Mouse (Mus musculus) hindbrain, postnatal 0 days (tissue): ENCODE data around the gene L3mbtl1. TPM values are rescaled to one million over a fixed set of nuclear protein-coding genes. Genes with fewer than 3 reads are reported as not detected.
A peak's percentile ranks its signal among the peaks of the same experiment; 100 is the strongest.
"Not testable (repeated sequence)": the region's sequence is repeated elsewhere in the genome, so short reads cannot be mapped to it uniquely, and the experiment has no call there.

Source experiments
- ATAC-seq: fragments of 200-750 bp; cut with Nextera tagmentation; 2 replicates; pipeline ENCODE4 v1.8.0; 2017; ENCODE audit warnings: mild to moderate bottlenecking, moderate TSS enrichment, moderate library complexity
- DNase-seq: peaks from one replicate; pipeline ENCODE4 v3.0.0-alpha.2; 2015; ENCODE audit warnings: low spot score
- H3K27ac ChIP-seq: fragments of 300-500 bp; sonication (generic); 2 replicates; pipeline ENCODE4 v1.5.1; 2014; ENCODE audit warnings: mild to moderate bottlenecking
- H3K27me3 ChIP-seq: fragments of 300-500 bp; sonication (generic); 2 replicates; pipeline ENCODE4 v1.6.1; 2014; ENCODE audit warnings: low read length, mixed read lengths; ENCODE audit not compliant: insufficient read depth
- H3K36me3 ChIP-seq: fragments of 300-500 bp; sonication (generic); 2 replicates; pipeline ENCODE4 v1.6.1; 2014; ENCODE audit warnings: low read length, mixed read lengths; ENCODE audit not compliant: insufficient read depth
- H3K4me1 ChIP-seq: fragments of 300-500 bp; sonication (generic); 2 replicates; pipeline ENCODE4 v1.6.1; 2014; ENCODE audit warnings: antibody characterized with exemption, low read length, mixed read lengths; ENCODE audit not compliant: insufficient read depth
- H3K4me2 ChIP-seq: fragments of 300-500 bp; sonication (generic); 2 replicates; pipeline ENCODE4 v1.6.1; 2014; ENCODE audit warnings: low read depth, mild to moderate bottlenecking, low read length, moderate library complexity, mixed read lengths
- H3K4me3 ChIP-seq: fragments of 300-500 bp; sonication (generic); 2 replicates; pipeline ENCODE4 v1.5.1; 2014; ENCODE audit warnings: low read length
- H3K9ac ChIP-seq: fragments of 300-500 bp; sonication (generic); replicated peaks from 2 replicates; pipeline ENCODE4 v1.6.1; 2014; ENCODE audit warnings: mild to moderate bottlenecking, low read length, moderate library complexity, mixed read lengths
- H3K9me3 ChIP-seq: fragments of 300-500 bp; sonication (generic); 2 replicates; pipeline ENCODE4 v1.6.1; 2016; ENCODE audit warnings: low read length, mixed read lengths
- CTCF ChIP-seq: IDR thresholded peaks from 2 replicates; pipeline ENCODE4 v1.5.1; 2016; ENCODE audit warnings: antibody characterized with exemption, control low read depth, low read depth
- WGBS: fragments of 180-500 bp; shearing (Covaris S2); extraction: QIAGEN DNeasy Blood & Tissue Kit; methylation state at CpG from one replicate; pipeline ENCODE4 v1.1.7; 2014; 5-methylcytosine and 5-hydroxymethylcytosine counted together
- polyA plus RNA-seq: library from polyadenylated mRNA; unstranded; fragments of >200 nt; fragmentation: Nextera tagmentation; extraction: Ambion mirVana; gene quantifications from 2 replicates; pipeline ENCODE4 v1.2.1, GENCODE M21; 2015
- total RNA-seq: library from RNA; depleted of rRNA; stranded (reverse); fragments of >200 nt; gene quantifications from 2 replicates; pipeline ENCODE4 v1.2.3, GENCODE M21; 2014; rRNA removed

L3mbtl1 gene
- total RNA-seq (10.9 and 38.4 TPM in 2 replicates), polyA plus RNA-seq (7.5 and 8.1 TPM in 2 replicates)

DNA sequence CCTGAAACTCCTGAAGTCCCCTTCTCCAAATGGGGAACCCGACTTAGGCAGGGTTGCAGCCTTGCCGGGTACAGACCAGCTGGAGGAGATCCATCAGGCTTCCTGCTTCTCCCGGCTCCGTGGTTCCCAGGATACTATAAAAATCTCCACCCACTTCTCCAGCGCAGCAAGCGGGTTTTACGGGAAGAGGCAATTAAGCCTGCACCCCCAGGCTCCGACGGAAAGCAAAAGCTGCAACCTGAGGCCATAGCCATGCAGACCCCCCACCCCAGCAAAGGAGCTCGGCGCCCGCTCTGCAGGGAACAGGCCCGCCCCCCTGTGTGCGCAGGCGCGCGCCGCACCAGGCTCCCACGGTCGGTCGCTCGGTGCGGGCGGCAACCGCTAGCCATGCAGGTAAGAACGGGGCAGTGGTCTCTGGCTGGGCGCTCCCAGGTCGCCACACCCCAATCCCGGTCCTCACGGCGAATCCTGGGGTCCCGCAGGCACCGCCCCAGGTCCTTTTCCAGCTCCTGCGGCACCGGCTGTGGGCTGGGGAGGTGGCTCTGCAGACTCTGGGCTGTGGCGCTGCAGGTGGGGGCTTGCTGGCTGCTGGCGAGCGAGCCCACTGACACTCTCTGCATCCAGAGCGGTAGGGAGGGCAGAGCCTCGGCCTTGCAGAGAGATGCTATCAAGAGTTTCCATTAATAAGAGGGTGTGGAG lies at the start of gene L3mbtl1:
Gene L3mbtl1, plus strand, starts transcription at position 325 of the 699 bp plus-strand sequence.
- no peak for TF ChIP-seq CTCF
- Histone ChIP-seq H3K4me1 (no peaks in the 10 kb centered on the region), H3K9me3 (no peaks in the 10 kb centered on the region), H3K27me3 (no peaks in the 10 kb centered on the region), H3K9ac (peak within 1 kb of the TSS; percentile 64), H3K4me3 (peak within 1 kb of the TSS; percentile 66), H3K4me2 (peak within 1 kb of the TSS; percentile 98), H3K36me3 (peaks cover 24% of the 10 kb centered on the region; the same call in 1 of the 2 replicates), H3K27ac (peak within 1 kb of the TSS; percentile 80)
- ATAC-seq (peak; percentile 77), DNase-seq (peak; percentile 69)
- 0% methylated on average over 40 of the region's 40 CpGs for WGBS

DNA sequence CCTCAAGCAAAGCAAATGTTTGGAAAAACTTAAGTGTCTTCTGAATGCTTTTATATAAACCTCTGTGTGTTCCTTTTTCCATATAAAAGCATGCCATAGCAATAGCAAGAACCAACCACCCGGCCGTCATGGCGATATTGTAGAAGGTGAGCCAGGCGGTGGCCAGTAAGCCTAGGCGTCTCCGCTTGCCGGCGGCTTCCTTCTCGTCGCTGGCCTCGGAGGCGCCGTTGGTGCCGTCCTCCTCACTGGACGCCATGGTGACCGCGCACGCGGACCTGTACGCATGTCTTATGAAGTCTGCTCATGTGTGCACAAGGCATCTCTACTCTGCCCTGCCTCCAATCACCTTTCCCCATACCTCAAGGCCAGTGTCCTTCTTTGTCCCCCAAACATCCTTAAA lies 44.0 kb upstream of the L3mbtl1 start:
- H3K9me3 ChIP-seq, H3K9ac ChIP-seq, H3K4me2 ChIP-seq, H3K4me3 ChIP-seq, H3K36me3 ChIP-seq, H3K27ac ChIP-seq, H3K27me3 ChIP-seq, H3K4me1 ChIP-seq, DNase-seq: not testable (repeated sequence)
- 88% methylated on average over 15 of the region's 20 CpGs for WGBS
- ATAC-seq, result 0 out of 2 replicates have a peak, but pooled peaks have one; percentile 35

DNA sequence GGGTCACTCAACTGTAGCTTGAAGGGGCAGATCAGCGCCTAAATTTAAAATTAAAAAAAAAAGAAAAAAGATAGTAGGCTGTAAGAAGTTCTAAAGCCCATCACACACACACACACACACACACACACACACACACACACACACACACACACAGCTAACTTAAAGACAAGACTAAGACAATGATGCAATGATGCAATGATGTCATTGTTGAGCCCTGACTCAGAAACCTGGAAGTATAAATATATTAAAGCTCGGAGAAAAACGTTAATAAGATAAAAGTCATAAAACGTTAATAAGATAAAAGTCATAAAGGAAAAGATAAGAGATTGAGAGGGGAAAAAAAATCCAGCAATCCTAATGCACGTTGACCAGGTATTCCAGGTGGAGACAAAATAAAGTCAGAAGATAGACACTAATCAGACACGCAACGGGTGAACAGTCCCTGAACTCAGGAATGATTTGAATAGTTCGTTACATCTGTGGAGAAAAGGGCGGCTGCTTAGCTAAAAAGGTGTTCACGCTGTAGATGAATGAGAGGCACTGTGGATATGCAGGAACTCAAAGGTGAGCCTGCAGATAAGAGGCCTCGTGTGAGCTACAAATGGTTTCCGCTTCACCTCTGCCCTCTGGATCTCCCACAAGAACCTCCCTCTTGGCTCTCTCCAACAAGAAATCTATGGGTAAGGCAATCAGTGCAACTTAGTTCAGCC lies 43.2 kb upstream of the L3mbtl1 start:
- Histone ChIP-seq H3K27ac (no peak overlapping the region), H3K36me3 (no peaks in the 10 kb centered on the region), H3K9me3 (no peaks in the 10 kb centered on the region), H3K4me3 (no peak overlapping the region), H3K9ac (no peak overlapping the region), H3K4me2 (no peak overlapping the region), H3K27me3 (0 out of 2 replicates have a peak, but pooled peaks cover 3% of the 10 kb centered on the region), H3K4me1 (no peaks in the 10 kb centered on the region)
- no peak for TF ChIP-seq CTCF
- 63% methylated on average over 12 of the region's 12 CpGs for WGBS
- ATAC-seq, result no peak
- no peak for DNase-seq

DNA sequence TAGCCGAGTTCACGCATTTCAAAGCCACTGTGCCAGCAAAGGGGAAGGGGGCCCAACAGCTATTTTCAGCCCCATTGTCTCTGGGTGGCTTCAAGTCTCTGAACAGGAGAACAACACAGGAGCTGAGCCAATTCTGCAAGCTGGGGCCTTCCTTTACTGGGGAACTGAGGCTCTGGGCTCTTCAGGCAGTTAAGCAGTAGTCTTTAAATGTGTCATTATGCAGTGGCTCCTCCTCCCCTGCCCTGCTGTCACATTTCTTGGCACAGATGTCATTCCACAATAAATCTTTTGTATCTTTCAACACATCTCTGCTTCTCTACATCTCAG lies 42.7 kb upstream of the L3mbtl1 start:
- Histone ChIP-seq H3K9me3 (no peaks in the 10 kb centered on the region), H3K4me3 (no peak overlapping the region), H3K27me3 (0 out of 2 replicates have a peak, but pooled peaks cover 3% of the 10 kb centered on the region), H3K9ac (no peak overlapping the region), H3K4me2 (no peak overlapping the region), H3K4me1 (no peaks in the 10 kb centered on the region), H3K36me3 (no peaks in the 10 kb centered on the region), H3K27ac (no peak overlapping the region)
- ATAC-seq (no peak), DNase-seq (peak; percentile 16)
- 27% methylated on average over 2 of the region's 2 CpGs for WGBS
- TF ChIP-seq CTCF, result no peak

DNA sequence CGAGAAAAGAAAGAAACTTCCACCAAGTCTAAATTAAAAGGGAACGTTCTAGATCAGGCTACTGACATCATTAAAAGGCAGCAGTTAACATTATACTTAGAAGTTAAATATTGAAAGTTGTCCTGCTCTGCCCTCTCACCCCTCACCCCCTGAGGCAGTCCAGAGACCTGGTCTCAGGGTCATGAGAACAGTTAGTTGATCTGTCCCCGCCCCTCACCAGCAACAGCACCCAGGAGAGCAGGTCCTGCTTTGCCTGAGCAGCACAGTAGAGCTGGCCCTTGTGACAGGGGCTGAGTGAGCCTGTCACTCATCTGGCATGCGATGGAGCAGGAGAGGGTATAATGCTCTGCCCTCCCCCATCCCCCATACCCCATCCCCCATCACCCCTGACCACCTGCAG lies 37.4 kb upstream of the L3mbtl1 start:
- no peak for TF ChIP-seq CTCF
- no peak for DNase-seq
- no peaks in the 10 kb centered on the region for H3K27me3 ChIP-seq
- 80% methylated on average over 4 of the region's 4 CpGs for WGBS
- H3K9ac ChIP-seq, result no peak overlapping the region
- H3K27ac ChIP-seq, result no peak overlapping the region
- no peak overlapping the region for H3K4me3 ChIP-seq
- no peak for ATAC-seq
- no peaks in the 10 kb centered on the region for H3K36me3 ChIP-seq
- peaks cover 4% of the 10 kb centered on the region; the same call in 1 of the 2 replicates for H3K4me1 ChIP-seq
- no peaks in the 10 kb centered on the region for H3K9me3 ChIP-seq
- H3K4me2 ChIP-seq, result no peak overlapping the region

DNA sequence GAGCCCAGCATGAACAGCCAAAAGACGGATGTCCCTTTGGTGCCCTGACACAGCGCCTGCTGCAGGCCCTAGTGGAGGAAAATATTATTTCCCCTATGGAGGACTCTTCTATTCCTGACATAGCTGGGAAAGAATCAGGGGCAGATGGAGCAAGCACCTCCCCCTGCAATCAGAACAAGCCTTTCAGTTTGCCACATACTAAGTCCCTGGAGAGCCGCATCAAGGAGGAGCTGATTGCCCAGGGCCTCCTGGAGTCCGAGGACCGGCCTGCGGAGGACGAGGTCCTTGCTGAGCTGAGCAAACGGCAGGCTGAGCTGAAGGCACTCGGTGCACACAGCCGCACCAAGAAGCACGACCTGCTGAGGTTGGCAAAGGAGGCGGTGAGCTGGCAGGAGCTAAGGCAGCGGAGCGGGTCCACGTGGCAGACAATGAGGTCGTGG lies 35.2 kb upstream of the L3mbtl1 start:
- ATAC-seq (peak; percentile 74), DNase-seq (peak; percentile 65)
- Histone ChIP-seq H3K27me3 (no peaks in the 10 kb centered on the region), H3K4me2 (peak overlapping the region; percentile 44), H3K27ac (no peak overlapping the region), H3K9me3 (no peaks in the 10 kb centered on the region), H3K4me1 (peaks cover 4% of the 10 kb centered on the region; the same call in 1 of the 2 replicates), H3K9ac (0 out of 2 replicates have a peak overlapping the region, but pooled peaks have one; percentile 17), H3K36me3 (no peaks in the 10 kb centered on the region), H3K4me3 (peak overlapping the region; percentile 13)
- WGBS, result 27% methylated on average over 16 of the region's 16 CpGs
- peak; percentile 69 for TF ChIP-seq CTCF
